Mouse (Mus musculus): ENCODE results near the gene Gsta1.
"Not testable (repeated sequence)": the region's sequence is repeated elsewhere in the genome, so short reads cannot be mapped to it uniquely, and the experiment has no call there.

The Gsta1 gene

DNA sequence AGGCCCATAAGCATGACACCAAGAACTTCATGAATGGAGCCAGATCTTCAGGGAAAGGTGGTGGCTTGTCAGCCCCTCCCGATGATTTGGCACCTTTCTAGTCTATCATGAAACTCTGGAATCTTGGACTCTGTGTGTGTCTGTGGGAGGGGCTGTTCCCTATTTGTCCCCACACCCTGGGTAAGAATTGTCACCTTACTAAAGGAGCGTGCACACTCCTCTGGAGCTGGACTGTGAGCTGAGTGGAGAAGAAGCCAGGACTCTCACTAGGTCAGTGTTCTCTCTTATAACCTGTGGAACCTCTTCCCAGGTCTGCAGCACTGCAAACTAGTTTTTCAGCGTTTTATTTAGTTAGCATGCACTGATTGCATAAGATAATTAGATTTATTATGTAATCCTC lies at the start of gene Gsta1:
Gene Gsta1, plus strand, starts transcription at position 196 of the 400 bp plus-strand sequence.
- DNase-seq (ENCODE audit: low spot score): not testable (repeated sequence)

GRCm38 (mm10) chr9:78182474-78182873 lies 48.0 kb upstream of the Gsta1 start, which contains the start of gene Gsta4:
Gene Gsta4 (plus strand): TSS chr9:78182774.
- DNase-seq (ENCODE audit: low spot score): not testable (repeated sequence)

- peak; percentile 85 for DNase-seq (ENCODE audit: low spot score)
These were observed 44.8 kb upstream of the Gsta1 start for GRCm38 (mm10) chr9:78185686-78186085.

DNA sequence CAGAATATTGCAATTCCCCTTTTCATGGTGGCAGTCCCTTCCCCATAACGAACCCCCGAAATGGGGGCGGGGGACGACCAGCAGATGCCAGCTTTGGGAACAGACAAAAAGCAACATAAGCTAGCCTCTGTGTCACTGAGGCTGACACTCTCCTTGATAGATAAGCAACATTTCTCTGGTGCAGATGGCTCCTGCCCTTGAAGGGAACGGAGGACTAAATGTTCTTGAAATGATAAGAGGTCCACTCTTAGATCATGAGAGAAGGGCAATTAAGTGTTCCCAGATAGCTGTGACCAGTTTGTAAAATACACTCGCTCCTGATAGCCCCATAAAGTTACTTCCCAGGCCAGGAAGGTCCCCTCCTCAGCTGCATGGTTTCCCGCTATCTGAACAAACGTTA lies 41.5 kb upstream of the Gsta1 start:
- no peak for DNase-seq (ENCODE audit: low spot score)

GRCm38 (mm10) chr9:78190651-78191634 lies 39.5 kb upstream of the Gsta1 start:
- no peak for DNase-seq (ENCODE audit: low spot score)

DNA sequence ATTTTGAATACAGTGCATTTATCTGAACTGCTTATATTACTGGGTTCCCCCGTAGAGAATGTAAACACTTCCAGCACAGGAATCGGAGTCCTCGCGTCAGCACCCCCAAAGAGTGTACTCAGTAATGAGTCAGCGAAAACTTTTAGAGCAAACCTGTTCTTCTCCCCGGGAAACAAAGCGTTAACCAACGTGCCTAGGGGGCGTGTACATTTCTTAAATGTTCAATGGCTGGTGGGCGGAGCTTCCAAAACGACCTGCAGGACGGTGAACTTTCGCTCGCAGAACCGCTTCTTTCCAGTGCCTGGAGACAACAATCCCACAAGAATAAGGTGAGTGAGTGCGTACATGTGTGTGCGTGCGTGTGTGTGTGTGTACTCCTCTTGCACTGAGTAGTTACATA lies 38.7 kb upstream of the Gsta1 start:
- peak; percentile 86 for DNase-seq (ENCODE audit: low spot score)

GRCm38 (mm10) chr9:78193902-78194597 lies 36.4 kb upstream of the Gsta1 start:
- DNase-seq (ENCODE audit: low spot score): peak; percentile 77

- DNase-seq (ENCODE audit: low spot score): no peak
These were observed 35.4 kb upstream of the Gsta1 start for GRCm38 (mm10) chr9:78195034-78195433.

GRCm38 (mm10) chr9:78197801-78198200 lies 32.7 kb upstream of the Gsta1 start:
- no peak for DNase-seq (ENCODE audit: low spot score)

DNA sequence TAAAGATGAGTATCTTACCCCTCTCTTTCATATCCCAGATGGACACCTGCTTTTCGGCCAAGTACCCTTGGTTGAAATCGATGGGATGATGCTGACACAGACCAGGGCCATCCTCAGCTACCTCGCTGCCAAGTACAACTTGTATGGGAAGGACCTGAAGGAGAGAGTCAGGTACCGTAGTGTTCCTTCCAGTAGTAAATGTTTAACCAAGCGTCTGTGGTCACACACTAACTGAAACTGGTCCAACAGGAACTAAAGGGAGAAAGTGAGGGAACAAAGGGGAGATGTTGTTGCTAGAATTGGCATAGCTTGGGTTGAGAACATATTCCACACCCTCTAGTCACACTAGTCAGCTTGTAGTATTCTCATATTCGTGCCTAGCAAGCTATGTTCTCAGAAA lies 26.3 kb upstream of the Gsta1 start:
- DNase-seq (ENCODE audit: low spot score): no peak

GRCm38 (mm10) chr9:78208956-78209355 lies 21.5 kb upstream of the Gsta1 start:
- no peak for DNase-seq (ENCODE audit: low spot score)

DNA sequence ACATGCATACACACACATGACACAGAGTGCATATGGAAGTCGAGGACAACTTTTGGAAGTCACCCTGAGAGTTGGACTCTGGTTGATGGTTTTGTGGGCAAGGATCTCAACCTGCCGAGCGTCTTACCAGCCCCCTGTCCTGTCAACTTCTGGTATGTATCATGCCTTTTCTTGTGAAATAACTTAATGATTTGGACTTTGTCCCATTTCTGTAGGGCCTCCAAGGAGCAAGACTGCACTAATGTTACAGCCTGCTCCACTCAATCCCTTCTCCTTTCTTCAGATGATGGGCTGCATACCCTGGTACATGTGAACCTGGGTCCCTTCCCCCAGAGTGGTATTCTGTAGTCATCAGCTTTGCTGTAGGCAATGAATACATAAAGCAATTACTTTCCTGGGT lies 20.4 kb upstream of the Gsta1 start:
- DNase-seq (ENCODE audit: low spot score): no peak

- no peak for DNase-seq (ENCODE audit: low spot score)
These were observed 19.6 kb upstream of the Gsta1 start for GRCm38 (mm10) chr9:78210821-78211220.

DNA sequence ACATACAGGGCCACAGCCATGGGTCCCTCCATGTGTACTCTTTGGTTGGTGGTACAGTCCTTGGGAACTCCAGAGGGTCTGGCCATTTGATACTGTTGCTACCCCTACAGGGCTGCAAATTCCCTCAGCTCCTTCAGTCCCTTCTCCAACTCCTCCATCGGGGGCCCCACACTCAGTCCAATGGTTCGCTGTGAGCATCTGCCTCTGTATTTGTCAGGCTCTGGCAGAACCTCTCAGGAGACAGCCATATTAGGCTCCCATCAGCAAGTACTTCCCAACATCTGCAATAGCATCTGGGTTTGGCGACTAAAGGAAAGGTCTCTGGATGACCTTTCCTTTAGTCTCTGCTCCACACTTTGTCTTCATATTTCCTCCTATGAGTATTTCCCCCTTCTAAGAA lies 18.9 kb upstream of the Gsta1 start:
- no peak for DNase-seq (ENCODE audit: low spot score)

GRCm38 (mm10) chr9:78212341-78213049 lies 18.0 kb upstream of the Gsta1 start:
- DNase-seq (ENCODE audit: low spot score): peak; percentile 26

GRCm38 (mm10) chr9:78217074-78217473 lies 13.4 kb upstream of the Gsta1 start:
- DNase-seq (ENCODE audit: low spot score): no peak

DNA sequence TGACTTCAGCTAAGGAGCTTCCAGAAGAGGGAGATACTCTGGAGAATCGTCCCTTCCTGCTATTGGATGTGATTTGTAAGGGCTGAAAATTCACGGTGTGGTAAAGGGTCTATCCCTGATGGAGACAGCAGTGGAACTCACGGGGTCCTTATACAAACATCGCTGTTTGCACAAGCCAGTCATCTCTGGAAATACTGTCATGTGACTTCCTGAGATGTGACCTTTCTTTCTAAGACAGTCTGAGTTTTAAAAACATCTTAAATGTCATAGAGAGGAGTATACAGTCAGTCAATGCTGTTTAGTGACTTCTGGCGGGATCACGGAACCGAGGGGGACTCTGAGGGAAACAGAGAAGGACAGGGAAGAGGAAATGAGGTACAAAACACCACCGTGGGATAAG lies 7.8 kb upstream of the Gsta1 start:
- DNase-seq (ENCODE audit: low spot score): no peak

GRCm38 (mm10) chr9:78223221-78223902 lies 7.1 kb upstream of the Gsta1 start:
- no peak for DNase-seq (ENCODE audit: low spot score)

DNA sequence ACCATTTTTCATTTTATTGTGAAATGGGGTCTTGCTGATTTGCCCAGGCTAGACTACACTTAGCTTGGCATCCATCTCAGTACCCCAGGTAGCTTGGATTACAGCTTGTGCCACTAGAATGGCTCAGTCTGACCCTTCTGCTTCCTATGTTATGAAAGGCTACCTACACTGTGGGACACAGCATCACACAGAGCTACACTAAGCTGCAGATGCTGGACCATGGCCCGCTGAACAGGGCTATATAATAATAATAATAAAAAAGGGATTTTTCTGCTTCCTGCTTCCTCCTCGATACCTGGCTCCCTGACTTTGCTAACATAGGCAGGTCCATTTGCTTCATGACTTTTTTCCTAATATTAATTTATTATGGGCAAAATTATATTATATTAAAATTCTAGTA lies 6.0 kb upstream of the Gsta1 start:
- no peak for DNase-seq (ENCODE audit: low spot score)

DNA sequence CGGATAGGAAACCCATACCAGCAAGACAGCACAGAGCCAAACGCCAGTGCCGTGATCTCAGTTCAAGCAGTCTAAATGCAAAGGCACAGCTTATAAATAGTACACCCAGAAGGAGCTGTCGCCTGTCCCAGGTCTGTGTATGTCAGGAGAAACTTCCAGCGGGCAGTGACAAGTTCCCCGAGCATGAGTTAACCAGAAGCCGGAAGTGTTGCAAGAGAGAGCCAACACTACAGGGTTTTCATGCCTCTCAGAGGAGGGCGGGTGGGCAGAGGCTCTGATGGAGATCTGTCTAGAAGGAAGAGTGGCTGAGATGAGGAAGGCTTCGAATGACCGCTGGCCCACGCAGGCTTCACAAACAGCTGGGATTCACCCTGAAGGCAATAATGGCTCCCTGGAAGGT lies 5.2 kb upstream of the Gsta1 start:
- DNase-seq (ENCODE audit: low spot score): no peak

- no peak for DNase-seq (ENCODE audit: low spot score)
These were observed 2.3 kb upstream of the Gsta1 start for GRCm38 (mm10) chr9:78228122-78228521.

- DNase-seq (ENCODE audit: low spot score): not testable (repeated sequence)
These were observed 798 bp upstream of the Gsta1 start for GRCm38 (mm10) chr9:78229658-78230057.
